Mouse (Mus musculus): ENCODE data around the gene AW822073. TPM values are rescaled to one million over a fixed set of nuclear protein-coding genes. Genes with fewer than 3 reads are reported as not detected.

AW822073 gene
- polyA plus RNA-seq, 1 experiment: 0.16 TPM

- Histone ChIP-seq H3K4me3 (replicated peaks) (no peak overlapping the region), H3K27me3 (replicated peaks) (no peaks in the 10 kb centered on the region), H3K36me3 (replicated peaks; ENCODE audit: low read length) (no peaks in the 10 kb centered on the region), H3K9me3 (0 out of 2 replicates have a peak, but pooled peaks cover 2% of the 10 kb centered on the region), H3K4me1 (no peaks in the 10 kb centered on the region)
- no peak for TF ChIP-seq GATA1 (IDR thresholded peaks at IDR 0.05; ENCODE audit: borderline replicate concordance, low read length)
- no peak for TF ChIP-seq FLI1 (IDR thresholded peaks at IDR 0.05; ENCODE audit: low read length)
These were observed 9.8 kb downstream of the AW822073 start for GRCm38 (mm10) chr10:58214934-58215333.

- TF ChIP-seq FLI1 (IDR thresholded peaks at IDR 0.05; ENCODE audit: low read length) (no peak), GATA1 (IDR thresholded peaks at IDR 0.05; ENCODE audit: borderline replicate concordance, low read length) (no peak)
- Histone ChIP-seq H3K4me1 (no peaks in the 10 kb centered on the region), H3K9me3 (0 out of 2 replicates have a peak, but pooled peaks cover 2% of the 10 kb centered on the region), H3K36me3 (replicated peaks; ENCODE audit: low read length) (no peaks in the 10 kb centered on the region), H3K27me3 (replicated peaks) (no peaks in the 10 kb centered on the region), H3K4me3 (replicated peaks) (no peak overlapping the region)
These were observed 10.2 kb downstream of the AW822073 start for GRCm38 (mm10) chr10:58214497-58214896.

- Histone ChIP-seq H3K4me1 (no peaks in the 10 kb centered on the region), H3K27me3 (replicated peaks) (no peaks in the 10 kb centered on the region), H3K4me3 (replicated peaks) (no peak overlapping the region), H3K36me3 (replicated peaks; ENCODE audit: low read length) (no peaks in the 10 kb centered on the region), H3K9me3 (0 out of 2 replicates have a peak, but pooled peaks cover under 1% of the 10 kb centered on the region)
- TF ChIP-seq GATA1 (IDR thresholded peaks at IDR 0.05; ENCODE audit: borderline replicate concordance, low read length) (no peak), FLI1 (IDR thresholded peaks at IDR 0.05; ENCODE audit: low read length) (no peak)
These were observed 12.5 kb downstream of the AW822073 start for GRCm38 (mm10) chr10:58212230-58212629.

GRCm38 (mm10) chr10:58211213-58211612, 13.5 kb downstream of the AW822073 start:
- no peak for TF ChIP-seq FLI1 (IDR thresholded peaks at IDR 0.05; ENCODE audit: low read length)
- TF ChIP-seq GATA1 (IDR thresholded peaks at IDR 0.05; ENCODE audit: borderline replicate concordance, low read length): no peak
- Histone ChIP-seq H3K27me3 (replicated peaks) (no peaks in the 10 kb centered on the region), H3K4me3 (replicated peaks) (no peak overlapping the region), H3K4me1 (no peaks in the 10 kb centered on the region), H3K9me3 (no peaks in the 10 kb centered on the region), H3K36me3 (replicated peaks; ENCODE audit: low read length) (no peaks in the 10 kb centered on the region)

- H3K36me3 ChIP-seq (replicated peaks; ENCODE audit: low read length): no peaks in the 10 kb centered on the region
- no peaks in the 10 kb centered on the region for H3K9me3 ChIP-seq
- no peak overlapping the region for H3K4me3 ChIP-seq (replicated peaks)
- no peaks in the 10 kb centered on the region for H3K27me3 ChIP-seq (replicated peaks)
- TF ChIP-seq FLI1 (IDR thresholded peaks at IDR 0.05; ENCODE audit: low read length) (no peak), GATA1 (IDR thresholded peaks at IDR 0.05; ENCODE audit: borderline replicate concordance, low read length) (no peak)
- H3K4me1 ChIP-seq: no peaks in the 10 kb centered on the region
These were observed 14.2 kb downstream of the AW822073 start for GRCm38 (mm10) chr10:58210514-58210913.

- no peaks in the 10 kb centered on the region for H3K9me3 ChIP-seq
These were observed 14.8 kb downstream of the AW822073 start for GRCm38 (mm10) chr10:58209710-58210467.

GRCm38 (mm10) chr10:58206639-58207404, 17.9 kb downstream of the AW822073 start:
- H3K27me3 ChIP-seq (replicated peaks): no peaks in the 10 kb centered on the region
- no peaks in the 10 kb centered on the region for H3K9me3 ChIP-seq
- no peaks in the 10 kb centered on the region for H3K36me3 ChIP-seq (replicated peaks; ENCODE audit: low read length)
- no peak overlapping the region for H3K4me3 ChIP-seq (replicated peaks)
- no peaks in the 10 kb centered on the region for H3K4me1 ChIP-seq
- no peak for TF ChIP-seq GATA1 (IDR thresholded peaks at IDR 0.05; ENCODE audit: borderline replicate concordance, low read length)
- TF ChIP-seq FLI1 (IDR thresholded peaks at IDR 0.05; ENCODE audit: low read length): no peak

More at GRCm38 (mm10) chr10:58209710-58210467, 14.8 kb downstream of the AW822073 start:
- Histone ChIP-seq H3K27me3 (replicated peaks) (no peaks in the 10 kb centered on the region), H3K4me3 (replicated peaks) (no peak overlapping the region), H3K36me3 (replicated peaks; ENCODE audit: low read length) (no peaks in the 10 kb centered on the region), H3K4me1 (no peaks in the 10 kb centered on the region)
- TF ChIP-seq GATA1 (IDR thresholded peaks at IDR 0.05; ENCODE audit: borderline replicate concordance, low read length): no peak
- no peak for TF ChIP-seq FLI1 (IDR thresholded peaks at IDR 0.05; ENCODE audit: low read length)

GRCm38 (mm10) chr10:58205986-58206385, 18.7 kb downstream of the AW822073 start:
- TF ChIP-seq FLI1 (IDR thresholded peaks at IDR 0.05; ENCODE audit: low read length) (no peak), GATA1 (IDR thresholded peaks at IDR 0.05; ENCODE audit: borderline replicate concordance, low read length) (no peak)
- Histone ChIP-seq H3K27me3 (replicated peaks) (no peaks in the 10 kb centered on the region), H3K4me3 (replicated peaks) (no peak overlapping the region), H3K9me3 (no peaks in the 10 kb centered on the region), H3K36me3 (replicated peaks; ENCODE audit: low read length) (no peaks in the 10 kb centered on the region), H3K4me1 (no peaks in the 10 kb centered on the region)

Other genes with a start within 250 kb of the AW822073 start
- 0.12 and 2.4 TPM in 2 replicates for gene Duxf3, start 7.7 kb upstream of the AW822073 start, polyA plus RNA-seq (2012; ENCODE audit: insufficient read depth, low replicate concordance)
- not detected in 2 replicates for gene Gm4981, start 11.8 kb upstream of the AW822073 start, polyA plus RNA-seq (2012; ENCODE audit: insufficient read depth, low replicate concordance)
- gene Gcc2, start 30.6 kb upstream of the AW822073 start, polyA plus RNA-seq (2012; ENCODE audit: insufficient read depth, low replicate concordance): 4.0 TPM in 1 of 2 replicates, not detected in the other
- 2.9 and 6.5 TPM in 2 replicates for gene Lims1, start 98.5 kb upstream of the AW822073 start, polyA plus RNA-seq (2012; ENCODE audit: insufficient read depth, low replicate concordance)
- gene Ranbp2, start 222.0 kb upstream of the AW822073 start, polyA plus RNA-seq (2012; ENCODE audit: insufficient read depth, low replicate concordance): 0.51 TPM in 1 of 2 replicates, not detected in the other

Measured in megakaryocyte, embryonic 14.5 days (primary cell).